Mouse (Mus musculus): ENCODE results near the gene Eif3k. TPM values are rescaled to one million over a fixed set of nuclear protein-coding genes. Genes with fewer than 3 reads are reported as not detected.

Gene Eif3k
- 453 TPM for polyA plus RNA-seq (2017; shearing (Covaris generic))

GRCm38 (mm10) chr7:28981651-28982273 lies at the start of gene Eif3k, which contains the start of gene Map4k1:
TSS of gene Eif3k (minus strand) at chr7:28981864.
TSS of gene Map4k1 (plus strand) at chr7:28982050.

GRCm38 (mm10) chr7:28961927-28962670 lies 19.6 kb downstream of the Eif3k start, which contains the start of gene Actn4:
TSS of gene Actn4 (minus strand) at chr7:28962340.

Other genes starting within 250 kb of the Eif3k start
- gene Mrps12, start 240.0 kb downstream of the Eif3k start, polyA plus RNA-seq (2017; shearing (Covaris generic)) = 101 TPM
- 23.2 TPM for gene Sars2, start 239.9 kb downstream of the Eif3k start, polyA plus RNA-seq (2017; shearing (Covaris generic))
- gene Ccer2, start 225.7 kb downstream of the Eif3k start, polyA plus RNA-seq (2017; shearing (Covaris generic)) = not detected
- 88.8 TPM for gene Sirt2, start 215.1 kb downstream of the Eif3k start, polyA plus RNA-seq (2017; shearing (Covaris generic))
- gene Nfkbib, start 214.4 kb downstream of the Eif3k start, polyA plus RNA-seq (2017; shearing (Covaris generic)) = 131 TPM
- 254 TPM for gene Rinl, start 192.9 kb downstream of the Eif3k start, polyA plus RNA-seq (2017; shearing (Covaris generic))
- 106 TPM for gene Hnrnpl, start 173.3 kb downstream of the Eif3k start, polyA plus RNA-seq (2017; shearing (Covaris generic))
- 216 TPM for gene Ech1, start 156.6 kb downstream of the Eif3k start, polyA plus RNA-seq (2017; shearing (Covaris generic))
- gene Lgals4, start 148.0 kb downstream of the Eif3k start, polyA plus RNA-seq (2017; shearing (Covaris generic)) = 26.3 TPM
- 2.8 TPM for gene Lgals7, start 118.0 kb downstream of the Eif3k start, polyA plus RNA-seq (2017; shearing (Covaris generic))
- 0.25 TPM for gene Capn12, start 100.4 kb downstream of the Eif3k start, polyA plus RNA-seq (2017; shearing (Covaris generic))
- gene Actn4, start 19.5 kb downstream of the Eif3k start, polyA plus RNA-seq (2017; shearing (Covaris generic)) = 203 TPM
- gene Map4k1, start 186 bp upstream of the Eif3k start, polyA plus RNA-seq (2017; shearing (Covaris generic)) = 90.6 TPM
- 0.06 TPM for gene Ryr1, start 143.3 kb upstream of the Eif3k start, polyA plus RNA-seq (2017; shearing (Covaris generic))
- 0.73 TPM for gene Rasgrp4, start 153.0 kb upstream of the Eif3k start, polyA plus RNA-seq (2017; shearing (Covaris generic))
- gene Fam98c, start 174.4 kb upstream of the Eif3k start, polyA plus RNA-seq (2017; shearing (Covaris generic)) = 8.6 TPM
- gene Ggn, start 188.3 kb upstream of the Eif3k start, polyA plus RNA-seq (2017; shearing (Covaris generic)) = 0.25 TPM
- 0.19 TPM for gene Spred3, start 188.5 kb upstream of the Eif3k start, polyA plus RNA-seq (2017; shearing (Covaris generic))
- 239 TPM for gene Psmd8, start 198.8 kb upstream of the Eif3k start, polyA plus RNA-seq (2017; shearing (Covaris generic))
- gene Catsperg1, start 232.2 kb upstream of the Eif3k start, polyA plus RNA-seq (2017; shearing (Covaris generic)) = 1.0 TPM

Measured in CD4-positive, CD25-positive, alpha-beta regulatory T cell, adult 9 weeks (primary cell).